Mouse (Mus musculus) limb, embryonic 11.5 days (tissue): Measurements from ENCODE around the gene Sema6c. TPM values are rescaled to one million over a fixed set of nuclear protein-coding genes. Genes with fewer than 3 reads are reported as not detected.

Source experiments
- ATAC-seq: fragments of 200-750 bp; cut with Nextera tagmentation; 2 replicates; pipeline ENCODE4 v1.8.0; 2017; ENCODE audit warnings: low read depth; ENCODE audit not compliant: insufficient number of reproducible peaks, low FRiP score, low TSS enrichment
- DNase-seq: peaks from one replicate; pipeline ENCODE4 v3.0.0-alpha.2; 2015; ENCODE audit warnings: low spot score
- H3K27ac ChIP-seq: fragments of 300-500 bp; sonication (generic); replicated peaks from 2 replicates; pipeline ENCODE4 v1.5.1; 2014; ENCODE audit warnings: low read depth, mild to moderate bottlenecking, low read length
- H3K27me3 ChIP-seq: fragments of 300-500 bp; sonication (generic); 2 replicates; pipeline ENCODE4 v1.6.1; 2014; ENCODE audit warnings: mild to moderate bottlenecking, low read length, mixed read lengths; ENCODE audit not compliant: control insufficient read depth, insufficient read depth
- H3K36me3 ChIP-seq: fragments of 300-500 bp; sonication (generic); 2 replicates; pipeline ENCODE4 v1.6.1; 2014; ENCODE audit warnings: mild to moderate bottlenecking, low read length, moderate library complexity, mixed read lengths; ENCODE audit not compliant: control insufficient read depth, insufficient read depth
- H3K4me1 ChIP-seq: fragments of 300-500 bp; sonication (generic); 2 replicates; pipeline ENCODE4 v1.6.1; 2014; ENCODE audit warnings: low read length, mixed read lengths; ENCODE audit not compliant: control insufficient read depth, insufficient read depth
- H3K4me2 ChIP-seq: fragments of 300-500 bp; sonication (generic); 2 replicates; pipeline ENCODE4 v1.6.1; 2014; ENCODE audit warnings: low read depth, mild to moderate bottlenecking, moderate library complexity; ENCODE audit not compliant: severe bottlenecking
- H3K4me3 ChIP-seq: fragments of 300-500 bp; sonication (generic); 2 replicates; pipeline ENCODE4 v1.5.1; 2014; ENCODE audit warnings: low read depth, low read length
- H3K9ac ChIP-seq: fragments of 300-500 bp; sonication (generic); 2 replicates; pipeline ENCODE4 v1.6.1; 2014; ENCODE audit warnings: mild to moderate bottlenecking, low read length
- H3K9me3 ChIP-seq: fragments of 300-500 bp; sonication (generic); 2 replicates; pipeline ENCODE4 v1.6.1; 2016; ENCODE audit warnings: low read length; ENCODE audit not compliant: control insufficient read depth
- WGBS: fragments of 180-500 bp; shearing (Covaris S2); extraction: QIAGEN DNeasy Blood & Tissue Kit; methylation state at CpG from one replicate; pipeline ENCODE4 v1.1.7; 2014; 5-methylcytosine and 5-hydroxymethylcytosine counted together
- microRNA-seq: library from miRNA; unstranded; fragments of <30 nt; microRNA quantifications from one replicate; pipeline ENCODE4, GENCODE M21; 2016
- polyA plus RNA-seq: library from polyadenylated mRNA; unstranded; fragments of >200 nt; fragmentation: Nextera tagmentation; extraction: Ambion mirVana; gene quantifications from 2 replicates; pipeline ENCODE4 v1.2.1, GENCODE M21; 2014

The Sema6c gene
- polyA plus RNA-seq, 1 experiment from 2014 or later: 12.8 TPM

DNA sequence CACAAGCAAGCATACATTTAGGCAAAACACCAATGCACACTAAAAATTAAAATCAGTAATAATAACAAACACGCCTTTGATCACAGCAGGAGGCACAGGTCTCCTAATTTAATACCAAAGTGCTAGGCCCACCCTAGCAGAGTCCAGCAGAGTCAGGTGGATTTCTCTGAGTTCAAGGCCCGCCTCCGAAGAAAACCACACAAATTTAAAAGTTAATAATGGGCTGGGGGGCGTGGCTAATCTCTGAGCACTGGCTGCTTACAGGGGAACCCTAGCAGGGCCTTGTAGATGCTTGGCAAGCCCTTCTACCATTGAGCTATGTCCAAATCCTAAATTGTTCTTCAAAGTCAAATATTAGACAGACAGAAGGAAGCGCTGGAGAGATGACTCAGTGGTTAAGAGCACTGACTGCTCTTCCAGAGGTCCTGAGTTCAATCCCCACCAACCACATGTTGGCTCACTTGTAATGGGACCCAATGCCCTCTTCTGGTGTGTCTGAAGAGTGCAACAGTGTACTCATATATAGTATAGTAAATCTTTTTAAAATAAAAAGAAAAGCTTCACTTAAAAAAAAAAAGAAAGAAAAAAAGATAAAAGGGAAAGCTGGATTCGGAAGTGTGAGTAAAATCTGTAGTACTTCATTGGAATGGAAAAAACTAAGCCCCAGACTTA lies 58.3 kb downstream of the Sema6c start:
- no peaks in the 10 kb centered on the region for H3K9me3 ChIP-seq
- peaks cover 6% of the 10 kb centered on the region for H3K36me3 ChIP-seq
- peak overlapping the region; percentile 53; the same call in 1 of the 2 replicates for H3K4me2 ChIP-seq
- no peaks in the 10 kb centered on the region for H3K27me3 ChIP-seq
- no peak overlapping the region for H3K9ac ChIP-seq
- ATAC-seq: no peak
- H3K4me3 ChIP-seq: peak overlapping the region; percentile 54
- 0 out of 2 replicates have a peak overlapping the region, but pooled peaks have one; percentile 97 for H3K27ac ChIP-seq
- DNase-seq: no peak
- 0 out of 2 replicates have a peak, but pooled peaks cover 5% of the 10 kb centered on the region for H3K4me1 ChIP-seq
- WGBS: 81% methylated on average over 6 of the region's 6 CpGs

DNA sequence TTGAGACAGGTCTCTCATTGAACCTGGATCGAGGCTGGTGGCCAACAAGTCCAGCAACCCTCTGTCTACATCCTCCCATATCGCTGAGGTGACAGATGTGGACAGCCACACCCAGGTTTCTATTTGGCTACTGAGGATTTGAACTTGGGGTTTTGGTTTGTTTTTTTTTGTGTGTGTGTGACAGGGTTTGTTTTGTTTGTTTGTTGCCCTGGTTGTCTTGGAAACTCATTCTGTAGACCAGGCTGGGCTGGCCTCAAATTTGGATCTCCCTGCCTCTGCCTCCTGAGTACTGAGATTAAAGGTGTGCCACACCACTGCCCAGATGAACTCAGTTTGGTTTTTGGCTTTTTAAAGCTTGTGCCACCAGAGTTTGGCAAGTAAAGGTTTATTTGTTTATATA lies 62.8 kb downstream of the Sema6c start:
- Histone ChIP-seq H3K36me3 (peaks cover 7% of the 10 kb centered on the region), H3K9me3 (no peaks in the 10 kb centered on the region), H3K27me3 (no peaks in the 10 kb centered on the region), H3K9ac (no peak overlapping the region), H3K4me1 (0 out of 2 replicates have a peak, but pooled peaks cover 2% of the 10 kb centered on the region), H3K4me2 (no peak overlapping the region), H3K27ac (no peak overlapping the region), H3K4me3 (no peak overlapping the region)
- 94% methylated on average over 2 of the region's 2 CpGs for WGBS
- ATAC-seq: no peak
- DNase-seq: no peak

Small RNAs within 50 kb of the gene (microRNA-seq; reads per million reads assigned to microRNA genes)
- not detected for gene Mir8099-1

Other genes with a start within 250 kb of the Sema6c start
- gene Selenbp1, start 227.4 kb upstream of the Sema6c start, polyA plus RNA-seq: 17.2 and 17.6 TPM in 2 replicates
- 13.3 and 13.7 TPM in 2 replicates for gene Rfx5, start 206.4 kb upstream of the Sema6c start, polyA plus RNA-seq
- gene Pi4kb, start 185.7 kb upstream of the Sema6c start, polyA plus RNA-seq: 25.0 and 28.0 TPM in 2 replicates
- gene Zfp687, start 145.0 kb upstream of the Sema6c start, polyA plus RNA-seq: 28.5 and 33.5 TPM in 2 replicates
- gene Psmd4, start 117.8 kb upstream of the Sema6c start, polyA plus RNA-seq: 331 and 340 TPM in 2 replicates
- 15.4 and 17.3 TPM in 2 replicates for gene Pip5k1a, start 53.5 kb upstream of the Sema6c start, polyA plus RNA-seq
- 254 and 281 TPM in 2 replicates for gene Vps72, start 49.4 kb upstream of the Sema6c start, polyA plus RNA-seq
- 0.72 and 0.88 TPM in 2 replicates for gene Tmod4, start 36.0 kb upstream of the Sema6c start, polyA plus RNA-seq
- 67.7 and 76.8 TPM in 2 replicates for gene Scnm1, start 26.4 kb upstream of the Sema6c start, polyA plus RNA-seq
- gene Lysmd1, start 26.4 kb upstream of the Sema6c start, polyA plus RNA-seq: 12.8 and 13.3 TPM in 2 replicates
- 1.6 TPM in 2 replicates for gene Tnfaip8l2, start 18.1 kb upstream of the Sema6c start, polyA plus RNA-seq
- gene Gabpb2, start 57.5 kb downstream of the Sema6c start, polyA plus RNA-seq: 8.7 and 8.9 TPM in 2 replicates
- gene Cdc42se1, start 68.3 kb downstream of the Sema6c start, polyA plus RNA-seq: 80.1 and 89.6 TPM in 2 replicates
- gene Mllt11, start 71.7 kb downstream of the Sema6c start, polyA plus RNA-seq: 14.8 and 18.2 TPM in 2 replicates
- 0.53 and 0.82 TPM in 2 replicates for gene Gm128, start 81.1 kb downstream of the Sema6c start, polyA plus RNA-seq
- gene Bnipl, start 90.7 kb downstream of the Sema6c start, polyA plus RNA-seq: 1.1 and 1.6 TPM in 2 replicates
- gene Mindy1, start 120.9 kb downstream of the Sema6c start, polyA plus RNA-seq: 34.9 and 35.4 TPM in 2 replicates
- gene Prune1, start 121.6 kb downstream of the Sema6c start, polyA plus RNA-seq: 26.8 and 27.6 TPM in 2 replicates
- gene Anxa9, start 146.7 kb downstream of the Sema6c start, polyA plus RNA-seq: 1.6 and 1.8 TPM in 2 replicates
- 132 and 138 TPM in 2 replicates for gene Cers2, start 154.3 kb downstream of the Sema6c start, polyA plus RNA-seq
- 62.3 and 67.8 TPM in 2 replicates for gene Setdb1, start 196.7 kb downstream of the Sema6c start, polyA plus RNA-seq
- gene 4930558C23Rik, start 242.4 kb downstream of the Sema6c start, polyA plus RNA-seq: 0.27 TPM in 1 of 2 replicates, not detected in the other